Mouse (Mus musculus): ENCODE measurements around the gene Zdhhc1. TPM values are rescaled to one million over a fixed set of nuclear protein-coding genes. Genes with fewer than 3 reads are reported as not detected.
A peak's percentile ranks its signal among the peaks of the same experiment; 100 is the strongest.

Gene Zdhhc1
- polyA plus RNA-seq (2014; fragmentation: Nextera tagmentation; extraction: Ambion mirVana): 30.1 and 38.6 TPM in 2 replicates

GRCm38 (mm10) chr8:105496439-105497180 lies at the start of gene Zdhhc1:
Zdhhc1 (minus strand) TSS chr8:105496902.
- no peaks in the 10 kb centered on the region for H3K9me3 ChIP-seq (ENCODE audit: control insufficient read depth, low read length)
- H3K27me3 ChIP-seq (replicated peaks; ENCODE audit: control insufficient read depth, insufficient read depth, low read length): no peaks in the 10 kb centered on the region
- peak; percentile 88 for DNase-seq (ENCODE audit: low spot score)
- H3K4me1 ChIP-seq (ENCODE audit: control insufficient read depth, insufficient read depth, low read length): peaks cover 18% of the 10 kb centered on the region
- H3K4me2 ChIP-seq (ENCODE audit: low read depth, low read length): peak within 1 kb of the TSS; percentile 83
- H3K27ac ChIP-seq (replicated peaks; ENCODE audit: low read depth, low read length): peak within 1 kb of the TSS; percentile 86
- H3K4me3 ChIP-seq (ENCODE audit: low read depth, low read length): peak within 1 kb of the TSS; percentile 75
- no peaks in the 10 kb centered on the region for H3K36me3 ChIP-seq (ENCODE audit: control insufficient read depth, insufficient read depth, low read length)
- under 1% methylated on average over 43 of the region's 68 CpGs for WGBS
- peak; percentile 93 for ATAC-seq (ENCODE audit: low read depth)
- peak within 1 kb of the TSS; percentile 89 for H3K9ac ChIP-seq (ENCODE audit: low read depth, low read length)

- no peak overlapping the region for H3K4me2 ChIP-seq (ENCODE audit: low read depth, low read length)
- no peaks in the 10 kb centered on the region for H3K9me3 ChIP-seq (ENCODE audit: control insufficient read depth, low read length)
- 64% methylated on average over 3 of the region's 3 CpGs for WGBS
- no peaks in the 10 kb centered on the region for H3K27me3 ChIP-seq (replicated peaks; ENCODE audit: control insufficient read depth, insufficient read depth, low read length)
- ATAC-seq (ENCODE audit: low read depth) (no peak), DNase-seq (ENCODE audit: low spot score) (no peak)
- H3K9ac ChIP-seq (ENCODE audit: low read depth, low read length): no peak overlapping the region
- H3K27ac ChIP-seq (replicated peaks; ENCODE audit: low read depth, low read length): no peak overlapping the region
- peaks cover 8% of the 10 kb centered on the region for H3K36me3 ChIP-seq (ENCODE audit: control insufficient read depth, insufficient read depth, low read length)
- 0 out of 2 replicates have a peak, but pooled peaks cover 14% of the 10 kb centered on the region for H3K4me1 ChIP-seq (ENCODE audit: control insufficient read depth, insufficient read depth, low read length)
- H3K4me3 ChIP-seq (ENCODE audit: low read depth, low read length): no peak overlapping the region
Observed at GRCm38 (mm10) chr8:105545249-105545648, 48.5 kb upstream of the Zdhhc1 start.

GRCm38 (mm10) chr8:105544544-105545205 lies 48.0 kb upstream of the Zdhhc1 start:
- Histone ChIP-seq H3K4me3 (ENCODE audit: low read depth, low read length) (no peak overlapping the region), H3K36me3 (ENCODE audit: control insufficient read depth, insufficient read depth, low read length) (peaks cover 8% of the 10 kb centered on the region), H3K9me3 (ENCODE audit: control insufficient read depth, low read length) (no peaks in the 10 kb centered on the region), H3K4me2 (ENCODE audit: low read depth, low read length) (no peak overlapping the region), H3K27me3 (replicated peaks; ENCODE audit: control insufficient read depth, insufficient read depth, low read length) (no peaks in the 10 kb centered on the region), H3K4me1 (ENCODE audit: control insufficient read depth, insufficient read depth, low read length) (0 out of 2 replicates have a peak, but pooled peaks cover 14% of the 10 kb centered on the region), H3K9ac (ENCODE audit: low read depth, low read length) (no peak overlapping the region), H3K27ac (replicated peaks; ENCODE audit: low read depth, low read length) (no peak overlapping the region; the same call in 1 of the 2 replicates)
- peak; percentile 28 for DNase-seq (ENCODE audit: low spot score)
- WGBS: 38% methylated on average over 7 of the region's 7 CpGs
- ATAC-seq (ENCODE audit: low read depth): no peak

- Histone ChIP-seq H3K27me3 (replicated peaks; ENCODE audit: control insufficient read depth, insufficient read depth, low read length) (no peaks in the 10 kb centered on the region), H3K4me3 (ENCODE audit: low read depth, low read length) (no peak overlapping the region), H3K36me3 (ENCODE audit: control insufficient read depth, insufficient read depth, low read length) (peaks cover 17% of the 10 kb centered on the region), H3K27ac (replicated peaks; ENCODE audit: low read depth, low read length) (no peak overlapping the region), H3K9ac (ENCODE audit: low read depth, low read length) (no peak overlapping the region), H3K4me1 (ENCODE audit: control insufficient read depth, insufficient read depth, low read length) (0 out of 2 replicates have a peak, but pooled peaks cover 14% of the 10 kb centered on the region), H3K9me3 (ENCODE audit: control insufficient read depth, low read length) (no peaks in the 10 kb centered on the region), H3K4me2 (ENCODE audit: low read depth, low read length) (no peak overlapping the region)
- DNase-seq (ENCODE audit: low spot score) (no peak), ATAC-seq (ENCODE audit: low read depth) (no peak)
- 40% methylated on average over 1 of the region's 1 CpGs for WGBS
Observed at GRCm38 (mm10) chr8:105543703-105544102, 47.0 kb upstream of the Zdhhc1 start.

- no peaks in the 10 kb centered on the region for H3K9me3 ChIP-seq (ENCODE audit: control insufficient read depth, low read length)
- no peaks in the 10 kb centered on the region for H3K27me3 ChIP-seq (replicated peaks; ENCODE audit: control insufficient read depth, insufficient read depth, low read length)
- no peak overlapping the region for H3K4me2 ChIP-seq (ENCODE audit: low read depth, low read length)
- ATAC-seq (ENCODE audit: low read depth) (no peak), DNase-seq (ENCODE audit: low spot score) (no peak)
- 96% methylated on average over 2 of the region's 2 CpGs for WGBS
- H3K9ac ChIP-seq (ENCODE audit: low read depth, low read length): no peak overlapping the region
- no peak overlapping the region for H3K4me3 ChIP-seq (ENCODE audit: low read depth, low read length)
- H3K4me1 ChIP-seq (ENCODE audit: control insufficient read depth, insufficient read depth, low read length): 0 out of 2 replicates have a peak, but pooled peaks cover 14% of the 10 kb centered on the region
- H3K27ac ChIP-seq (replicated peaks; ENCODE audit: low read depth, low read length): no peak overlapping the region
- H3K36me3 ChIP-seq (ENCODE audit: control insufficient read depth, insufficient read depth, low read length): peaks cover 26% of the 10 kb centered on the region
Observed at GRCm38 (mm10) chr8:105542808-105543207, 46.1 kb upstream of the Zdhhc1 start.

- H3K4me3 ChIP-seq (ENCODE audit: low read depth, low read length): no peak overlapping the region
- no peak for ATAC-seq (ENCODE audit: low read depth)
- no peaks in the 10 kb centered on the region for H3K27me3 ChIP-seq (replicated peaks; ENCODE audit: control insufficient read depth, insufficient read depth, low read length)
- H3K4me2 ChIP-seq (ENCODE audit: low read depth, low read length): no peak overlapping the region
- no peak for DNase-seq (ENCODE audit: low spot score)
- H3K36me3 ChIP-seq (ENCODE audit: control insufficient read depth, insufficient read depth, low read length): peaks cover 32% of the 10 kb centered on the region
- H3K9me3 ChIP-seq (ENCODE audit: control insufficient read depth, low read length): no peaks in the 10 kb centered on the region
- H3K27ac ChIP-seq (replicated peaks; ENCODE audit: low read depth, low read length): no peak overlapping the region
- H3K9ac ChIP-seq (ENCODE audit: low read depth, low read length): no peak overlapping the region
- 81% methylated on average over 3 of the region's 3 CpGs for WGBS
- H3K4me1 ChIP-seq (ENCODE audit: control insufficient read depth, insufficient read depth, low read length): 0 out of 2 replicates have a peak, but pooled peaks cover 13% of the 10 kb centered on the region
Observed at GRCm38 (mm10) chr8:105542032-105542656, 45.4 kb upstream of the Zdhhc1 start.

GRCm38 (mm10) chr8:105538940-105539339 lies 42.2 kb upstream of the Zdhhc1 start:
- Histone ChIP-seq H3K27ac (replicated peaks; ENCODE audit: low read depth, low read length) (no peak overlapping the region), H3K9ac (ENCODE audit: low read depth, low read length) (no peak overlapping the region), H3K4me2 (ENCODE audit: low read depth, low read length) (no peak overlapping the region), H3K27me3 (replicated peaks; ENCODE audit: control insufficient read depth, insufficient read depth, low read length) (no peaks in the 10 kb centered on the region), H3K36me3 (ENCODE audit: control insufficient read depth, insufficient read depth, low read length) (peaks cover 49% of the 10 kb centered on the region), H3K9me3 (ENCODE audit: control insufficient read depth, low read length) (no peaks in the 10 kb centered on the region), H3K4me3 (ENCODE audit: low read depth, low read length) (no peak overlapping the region), H3K4me1 (ENCODE audit: control insufficient read depth, insufficient read depth, low read length) (no peaks in the 10 kb centered on the region)
- no peak for ATAC-seq (ENCODE audit: low read depth)
- no peak for DNase-seq (ENCODE audit: low spot score)
- 87% methylated on average over 4 of the region's 4 CpGs for WGBS

GRCm38 (mm10) chr8:105537011-105537677 lies 40.4 kb upstream of the Zdhhc1 start:
- ATAC-seq (ENCODE audit: low read depth) (no peak), DNase-seq (ENCODE audit: low spot score) (no peak)
- WGBS: 90% methylated on average over 6 of the region's 6 CpGs
- Histone ChIP-seq H3K27ac (replicated peaks; ENCODE audit: low read depth, low read length) (no peak overlapping the region), H3K9ac (ENCODE audit: low read depth, low read length) (no peak overlapping the region), H3K4me2 (ENCODE audit: low read depth, low read length) (no peak overlapping the region), H3K4me3 (ENCODE audit: low read depth, low read length) (no peak overlapping the region), H3K36me3 (ENCODE audit: control insufficient read depth, insufficient read depth, low read length) (peaks cover 49% of the 10 kb centered on the region), H3K9me3 (ENCODE audit: control insufficient read depth, low read length) (no peaks in the 10 kb centered on the region), H3K27me3 (replicated peaks; ENCODE audit: control insufficient read depth, insufficient read depth, low read length) (no peaks in the 10 kb centered on the region), H3K4me1 (ENCODE audit: control insufficient read depth, insufficient read depth, low read length) (peaks cover 3% of the 10 kb centered on the region; the same call in 1 of the 2 replicates)
